Mouse (Mus musculus): ENCODE results near the gene Dock6. TPM values are rescaled to one million over a fixed set of nuclear protein-coding genes. Genes with fewer than 3 reads are reported as not detected.

Gene Dock6
- polyA plus RNA-seq, 1 experiment from 2014 or later: 14.0 TPM

DNA sequence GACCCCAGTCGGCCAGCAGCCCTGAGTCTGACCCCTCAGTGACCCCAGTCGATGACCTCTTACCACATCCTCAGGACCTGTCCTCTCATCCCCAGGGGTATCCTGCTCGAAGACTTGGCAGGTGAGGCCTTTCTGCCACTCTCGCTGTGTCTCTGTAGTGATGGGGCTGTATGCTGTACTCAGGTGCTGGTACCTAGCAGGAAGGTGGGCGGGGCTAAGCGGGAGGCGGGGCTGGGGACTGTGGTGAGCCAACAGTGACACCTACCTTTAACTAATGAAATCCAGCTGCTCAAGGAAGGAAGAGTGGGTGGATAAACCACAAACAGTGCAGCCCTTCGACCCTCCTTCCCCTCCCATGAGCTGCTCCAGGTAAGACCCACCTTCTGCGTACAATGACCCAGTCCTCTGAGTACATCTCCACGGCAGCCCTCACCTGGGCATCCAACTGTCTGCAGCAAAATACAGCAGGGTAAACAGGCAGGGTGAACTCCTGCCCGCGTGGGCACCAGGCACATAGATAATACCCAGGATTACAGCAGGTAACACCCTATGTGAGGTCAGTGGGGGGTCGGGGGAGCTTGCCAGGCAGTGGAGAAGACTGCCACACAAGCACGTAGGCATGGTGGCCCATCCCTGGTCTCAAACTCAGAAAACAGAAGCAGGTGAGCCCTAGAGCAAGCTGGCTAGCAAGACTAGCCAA, 6.9 kb downstream of the Dock6 start:
- no peaks in the 10 kb centered on the region for H3K36me3 ChIP-seq
- H3K4me2 ChIP-seq: no peak overlapping the region
- WGBS: 57% methylated on average over 14 of the region's 14 CpGs
- no peak overlapping the region for H3K27ac ChIP-seq (replicated peaks)
- no peaks in the 10 kb centered on the region for H3K9me3 ChIP-seq (replicated peaks)
- H3K27me3 ChIP-seq (replicated peaks): no peaks in the 10 kb centered on the region
- no peak for ATAC-seq (ENCODE audit: low FRiP score)
- no peak overlapping the region for H3K4me3 ChIP-seq (replicated peaks)
- H3K9ac ChIP-seq (replicated peaks): no peak overlapping the region
- H3K4me1 ChIP-seq: peaks cover 14% of the 10 kb centered on the region

DNA sequence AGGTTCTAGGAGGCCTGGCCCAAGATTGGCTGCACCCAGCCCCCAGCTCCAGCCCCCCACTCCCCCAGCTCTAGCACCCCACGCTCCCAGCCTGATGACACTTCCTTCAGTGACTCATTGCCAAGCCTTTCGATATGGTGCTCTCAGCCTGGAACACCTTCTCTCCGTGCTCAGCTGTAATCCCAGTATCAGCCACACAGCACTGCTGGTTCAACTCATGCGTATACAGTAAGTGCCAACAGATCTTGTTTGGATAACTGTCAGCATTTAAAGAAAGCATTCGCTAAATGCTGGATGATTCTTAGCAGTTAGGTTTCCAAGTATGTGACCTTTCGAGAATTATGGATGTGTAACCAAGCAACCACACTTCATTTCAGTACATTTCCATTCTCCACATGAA, 9.3 kb downstream of the Dock6 start:
- Histone ChIP-seq H3K36me3 (no peaks in the 10 kb centered on the region), H3K9me3 (replicated peaks) (no peaks in the 10 kb centered on the region), H3K4me3 (replicated peaks) (no peak overlapping the region), H3K27ac (replicated peaks) (no peak overlapping the region; the same call in 1 of the 2 replicates), H3K4me2 (no peak overlapping the region), H3K27me3 (replicated peaks) (no peaks in the 10 kb centered on the region), H3K4me1 (peaks cover 13% of the 10 kb centered on the region), H3K9ac (replicated peaks) (no peak overlapping the region)
- WGBS: 74% methylated on average over 6 of the region's 6 CpGs
- ATAC-seq (ENCODE audit: low FRiP score): no peak

DNA sequence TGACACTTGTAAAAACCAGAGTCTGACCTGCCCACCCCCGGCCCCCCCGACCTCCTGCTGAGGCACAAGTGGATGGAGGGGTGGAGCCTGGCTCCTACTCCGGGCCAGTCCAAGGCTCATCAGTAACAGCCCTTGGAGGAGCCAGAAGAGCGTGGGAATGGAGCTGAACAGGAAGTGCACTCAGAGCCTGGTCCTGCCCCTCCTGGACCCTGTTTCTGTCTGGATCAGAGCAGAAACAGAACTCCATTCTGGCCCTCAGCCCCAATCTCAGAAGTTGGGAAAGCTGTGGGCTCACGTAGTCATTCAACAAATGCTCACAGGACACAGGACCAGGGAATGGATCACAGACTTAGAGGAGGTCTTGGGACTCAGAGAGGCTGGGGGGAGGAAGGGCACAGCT, 10.0 kb downstream of the Dock6 start:
- Histone ChIP-seq H3K9ac (replicated peaks) (no peak overlapping the region), H3K4me1 (peaks cover 6% of the 10 kb centered on the region; the same call in 1 of the 2 replicates), H3K27me3 (replicated peaks) (no peaks in the 10 kb centered on the region), H3K36me3 (no peaks in the 10 kb centered on the region), H3K9me3 (replicated peaks) (no peaks in the 10 kb centered on the region), H3K4me2 (no peak overlapping the region), H3K27ac (replicated peaks) (no peak overlapping the region; the same call in 1 of the 2 replicates), H3K4me3 (replicated peaks) (no peak overlapping the region)
- WGBS: 64% methylated on average over 5 of the region's 5 CpGs
- ATAC-seq (ENCODE audit: low FRiP score): no peak

DNA sequence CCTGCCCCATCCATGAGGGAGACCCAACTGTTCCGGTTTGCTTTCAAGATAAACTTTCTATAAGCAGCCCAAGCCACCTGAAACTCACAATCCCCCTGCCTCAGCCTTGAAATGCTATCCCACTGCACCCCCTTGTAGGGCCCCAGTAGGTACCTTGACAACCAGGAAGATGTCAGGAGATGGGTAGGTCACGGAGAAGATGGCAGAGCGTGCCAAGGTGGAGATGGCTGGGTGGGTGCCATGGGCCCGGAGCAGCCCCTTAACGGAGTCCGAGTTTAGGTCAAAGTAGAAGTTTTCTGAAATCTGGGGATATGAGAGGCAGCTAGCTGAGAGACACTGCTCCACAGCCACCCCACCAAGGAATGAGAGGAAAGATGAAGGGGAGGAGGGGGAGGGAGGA, 11.1 kb downstream of the Dock6 start:
- no peak overlapping the region for H3K4me2 ChIP-seq
- no peak overlapping the region for H3K4me3 ChIP-seq (replicated peaks)
- no peaks in the 10 kb centered on the region for H3K4me1 ChIP-seq
- no peaks in the 10 kb centered on the region for H3K36me3 ChIP-seq
- H3K27me3 ChIP-seq (replicated peaks): no peaks in the 10 kb centered on the region
- no peak overlapping the region for H3K27ac ChIP-seq (replicated peaks)
- H3K9me3 ChIP-seq (replicated peaks): no peaks in the 10 kb centered on the region
- 96% methylated on average over 6 of the region's 6 CpGs for WGBS
- no peak overlapping the region for H3K9ac ChIP-seq (replicated peaks)
- ATAC-seq (ENCODE audit: low FRiP score): no peak

DNA sequence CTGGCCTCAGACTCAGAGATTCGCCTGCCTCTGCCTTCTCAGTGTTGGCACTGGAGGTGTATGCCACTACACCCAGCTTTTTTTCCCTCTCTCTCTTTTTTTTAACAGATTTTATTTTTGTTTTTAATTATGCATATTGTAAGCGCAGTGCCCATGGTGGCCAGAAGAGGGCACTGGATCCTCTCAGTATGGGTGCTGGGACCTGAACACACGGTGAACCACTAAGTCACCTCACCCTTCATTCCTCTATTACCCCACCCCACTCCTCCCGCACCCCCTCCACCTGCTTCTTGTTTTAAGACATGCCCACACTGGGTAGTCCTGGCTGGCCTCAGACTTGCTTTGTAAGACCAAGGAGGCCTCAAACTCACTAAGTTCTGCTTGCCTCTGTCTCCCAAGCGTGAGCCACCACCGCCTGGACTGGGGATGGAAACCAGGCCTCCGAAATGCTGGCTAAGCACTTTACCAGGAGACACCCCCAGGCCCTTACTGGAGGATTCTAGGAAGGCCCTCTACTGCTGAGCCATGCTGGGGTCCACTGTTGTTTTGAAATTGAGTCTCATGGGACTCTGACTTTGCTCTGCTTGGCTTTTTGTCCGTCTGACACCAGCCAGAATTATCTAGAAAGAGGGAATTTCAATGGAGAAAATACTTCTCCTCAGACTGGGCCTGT, 12.2 kb downstream of the Dock6 start:
- no peak overlapping the region for H3K9ac ChIP-seq (replicated peaks)
- no peaks in the 10 kb centered on the region for H3K27me3 ChIP-seq (replicated peaks)
- WGBS: 64% methylated on average over 8 of the region's 8 CpGs
- no peaks in the 10 kb centered on the region for H3K4me1 ChIP-seq
- 0 out of 2 replicates have a peak, but pooled peaks have one; percentile 36 for ATAC-seq (ENCODE audit: low FRiP score)
- no peak overlapping the region for H3K4me2 ChIP-seq
- H3K9me3 ChIP-seq (replicated peaks): no peaks in the 10 kb centered on the region
- H3K36me3 ChIP-seq: no peaks in the 10 kb centered on the region
- H3K27ac ChIP-seq (replicated peaks): no peak overlapping the region
- H3K4me3 ChIP-seq (replicated peaks): no peak overlapping the region

DNA sequence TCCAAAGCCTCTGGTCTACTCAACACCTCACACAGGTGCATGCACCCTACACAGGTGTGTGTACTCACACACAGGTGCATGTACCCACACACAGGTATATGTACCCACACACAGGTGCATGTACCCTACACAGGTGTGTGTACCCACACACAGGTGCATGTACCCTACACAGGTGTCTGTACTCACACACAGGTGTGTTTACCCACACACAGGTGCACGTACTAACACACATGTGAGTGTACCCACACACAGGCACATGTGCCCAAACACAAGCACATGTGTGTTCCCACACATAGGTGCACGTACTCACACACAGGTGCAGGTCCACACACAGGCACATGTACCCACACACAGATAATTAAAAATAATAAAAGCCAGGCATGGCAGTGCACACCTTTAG, 14.7 kb downstream of the Dock6 start:
- no peak overlapping the region for H3K4me2 ChIP-seq
- no peaks in the 10 kb centered on the region for H3K4me1 ChIP-seq
- no peak for ATAC-seq (ENCODE audit: low FRiP score)
- no peaks in the 10 kb centered on the region for H3K27me3 ChIP-seq (replicated peaks)
- no peak overlapping the region for H3K9ac ChIP-seq (replicated peaks)
- WGBS: 96% methylated on average over 2 of the region's 2 CpGs
- no peak overlapping the region for H3K27ac ChIP-seq (replicated peaks)
- no peaks in the 10 kb centered on the region for H3K9me3 ChIP-seq (replicated peaks)
- no peaks in the 10 kb centered on the region for H3K36me3 ChIP-seq
- no peak overlapping the region for H3K4me3 ChIP-seq (replicated peaks)

DNA sequence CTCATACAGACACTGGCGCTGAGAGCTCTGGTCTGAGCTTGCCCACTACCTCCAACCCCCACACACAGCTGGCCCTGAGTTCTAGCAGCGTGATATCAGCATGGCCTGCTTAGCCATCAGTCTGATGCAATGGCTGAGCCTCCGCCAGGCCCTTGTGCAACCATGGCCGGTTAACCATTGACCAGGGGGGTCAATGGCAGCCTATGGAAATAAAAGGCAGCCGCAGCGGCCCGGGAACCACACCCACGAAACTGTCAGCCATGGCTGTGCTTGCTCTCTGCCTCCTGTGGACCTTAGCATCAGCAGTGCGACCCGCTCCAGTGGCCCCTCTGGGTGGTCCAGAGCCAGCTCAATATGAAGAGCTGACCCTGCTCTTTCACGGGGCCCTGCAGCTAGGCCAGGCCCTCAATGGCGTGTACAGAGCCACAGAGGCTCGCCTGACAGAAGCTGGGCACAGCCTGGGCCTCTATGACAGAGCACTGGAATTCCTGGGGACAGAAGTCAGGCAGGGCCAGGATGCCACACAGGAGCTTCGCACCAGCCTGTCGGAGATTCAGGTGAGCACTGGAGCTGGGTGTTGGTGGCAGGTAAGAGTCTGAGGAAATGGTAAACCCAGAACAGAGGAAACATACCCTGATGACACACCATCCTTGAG, 17.1 kb downstream of the Dock6 start, which contains the start of gene Angptl8:
Angptl8 (plus strand) TSS at position 253 of the 655 bp plus-strand sequence.
- Histone ChIP-seq H3K4me1 (no peaks in the 10 kb centered on the region), H3K27ac (replicated peaks) (no peak within 1 kb of the TSS), H3K4me2 (no peak within 1 kb of the TSS), H3K9me3 (replicated peaks) (no peaks in the 10 kb centered on the region), H3K4me3 (replicated peaks) (no peak within 1 kb of the TSS), H3K9ac (replicated peaks) (no peak within 1 kb of the TSS), H3K27me3 (replicated peaks) (no peaks in the 10 kb centered on the region), H3K36me3 (no peaks in the 10 kb centered on the region)
- ATAC-seq (ENCODE audit: low FRiP score): no peak
- WGBS: 54% methylated on average over 15 of the region's 15 CpGs

DNA sequence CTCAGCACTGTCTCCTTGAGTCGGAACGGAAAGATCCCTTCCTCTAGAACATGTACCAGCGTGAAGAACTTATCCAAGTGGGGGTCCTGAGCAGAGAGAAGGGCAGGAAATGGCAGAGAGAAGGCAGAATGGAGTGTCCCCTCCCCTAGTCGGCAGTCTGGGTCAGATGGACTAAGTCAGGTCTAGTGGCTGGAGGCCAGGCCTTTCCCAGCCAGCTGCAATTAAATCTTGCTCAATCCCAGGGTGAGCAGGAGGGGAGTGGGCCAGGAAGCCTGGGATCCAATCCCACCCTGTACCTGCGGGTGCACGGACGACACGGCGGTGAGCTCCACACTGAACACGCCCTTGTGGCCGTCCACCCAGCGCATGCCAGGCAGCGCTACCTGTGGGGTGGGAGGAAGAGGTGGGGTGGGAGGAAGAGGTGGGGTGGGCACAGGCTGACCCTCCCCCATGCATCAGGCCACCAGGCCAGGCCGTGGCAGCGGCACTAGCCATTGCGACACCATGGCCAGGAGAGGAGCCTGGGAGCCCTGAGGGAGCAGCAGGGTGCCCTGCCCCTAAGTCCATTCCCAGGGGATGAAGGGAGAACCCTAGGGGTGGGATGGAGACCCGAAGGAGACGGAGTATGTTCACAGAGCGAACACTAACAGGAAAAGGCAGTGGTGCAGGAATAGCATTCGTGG, 20.7 kb downstream of the Dock6 start:
- no peak for ATAC-seq (ENCODE audit: low FRiP score)
- H3K4me3 ChIP-seq (replicated peaks): no peak overlapping the region
- no peak overlapping the region for H3K4me2 ChIP-seq
- WGBS: 92% methylated on average over 20 of the region's 20 CpGs
- H3K4me1 ChIP-seq: no peaks in the 10 kb centered on the region
- H3K27ac ChIP-seq (replicated peaks): no peak overlapping the region
- H3K9me3 ChIP-seq (replicated peaks): no peaks in the 10 kb centered on the region
- no peak overlapping the region for H3K9ac ChIP-seq (replicated peaks)
- H3K36me3 ChIP-seq: no peaks in the 10 kb centered on the region
- no peaks in the 10 kb centered on the region for H3K27me3 ChIP-seq (replicated peaks)

DNA sequence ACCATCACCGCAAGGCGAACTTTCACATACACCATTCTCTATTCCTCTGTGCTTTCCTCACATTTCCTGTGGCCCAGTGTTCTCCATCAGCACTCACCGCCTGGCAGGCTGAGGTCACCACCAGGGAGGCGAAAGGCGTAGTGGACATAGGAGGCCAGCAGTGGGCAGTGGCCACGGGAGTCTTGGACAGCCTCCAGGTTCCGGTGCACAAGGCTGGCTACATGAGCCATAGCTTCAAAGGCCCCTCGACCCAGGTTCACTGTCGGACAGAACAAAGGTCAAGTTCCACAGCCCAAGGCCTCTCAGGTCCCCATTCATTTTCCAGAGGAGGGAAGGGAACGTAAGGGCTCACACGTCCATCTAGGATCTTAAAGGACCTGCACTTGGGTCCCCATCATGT, 21.5 kb downstream of the Dock6 start:
- no peaks in the 10 kb centered on the region for H3K36me3 ChIP-seq
- H3K27ac ChIP-seq (replicated peaks): no peak overlapping the region
- H3K4me3 ChIP-seq (replicated peaks): no peak overlapping the region
- ATAC-seq (ENCODE audit: low FRiP score): no peak
- H3K9me3 ChIP-seq (replicated peaks): no peaks in the 10 kb centered on the region
- no peaks in the 10 kb centered on the region for H3K27me3 ChIP-seq (replicated peaks)
- H3K4me1 ChIP-seq: no peaks in the 10 kb centered on the region
- H3K9ac ChIP-seq (replicated peaks): no peak overlapping the region
- no peak overlapping the region for H3K4me2 ChIP-seq
- 90% methylated on average over 11 of the region's 11 CpGs for WGBS

DNA sequence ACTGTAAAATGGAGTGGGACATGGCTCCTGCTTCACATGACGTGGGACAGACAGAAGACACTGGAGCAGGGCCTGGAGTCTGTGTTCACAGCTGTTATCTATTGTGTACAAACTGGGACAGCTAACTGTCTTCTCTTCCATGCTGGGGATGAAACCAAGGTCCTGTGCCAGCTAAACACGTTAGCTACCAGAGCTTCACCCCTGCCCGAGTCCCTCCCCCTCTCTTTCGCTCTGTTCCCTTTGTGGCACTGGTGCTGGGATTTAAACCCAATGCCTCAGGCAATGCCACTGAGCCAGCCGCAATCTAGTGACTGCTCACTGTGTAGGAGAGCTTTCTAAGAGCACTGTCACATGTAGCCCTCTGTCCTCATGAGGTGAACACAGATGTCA, 22.0 kb downstream of the Dock6 start:
- Histone ChIP-seq H3K4me3 (replicated peaks) (no peak overlapping the region), H3K27me3 (replicated peaks) (no peaks in the 10 kb centered on the region), H3K4me2 (no peak overlapping the region), H3K9me3 (replicated peaks) (no peaks in the 10 kb centered on the region), H3K27ac (replicated peaks) (no peak overlapping the region), H3K4me1 (no peaks in the 10 kb centered on the region), H3K36me3 (no peaks in the 10 kb centered on the region), H3K9ac (replicated peaks) (no peak overlapping the region)
- no peak for ATAC-seq (ENCODE audit: low FRiP score)
- WGBS: 76% methylated on average over 5 of the region's 5 CpGs

DNA sequence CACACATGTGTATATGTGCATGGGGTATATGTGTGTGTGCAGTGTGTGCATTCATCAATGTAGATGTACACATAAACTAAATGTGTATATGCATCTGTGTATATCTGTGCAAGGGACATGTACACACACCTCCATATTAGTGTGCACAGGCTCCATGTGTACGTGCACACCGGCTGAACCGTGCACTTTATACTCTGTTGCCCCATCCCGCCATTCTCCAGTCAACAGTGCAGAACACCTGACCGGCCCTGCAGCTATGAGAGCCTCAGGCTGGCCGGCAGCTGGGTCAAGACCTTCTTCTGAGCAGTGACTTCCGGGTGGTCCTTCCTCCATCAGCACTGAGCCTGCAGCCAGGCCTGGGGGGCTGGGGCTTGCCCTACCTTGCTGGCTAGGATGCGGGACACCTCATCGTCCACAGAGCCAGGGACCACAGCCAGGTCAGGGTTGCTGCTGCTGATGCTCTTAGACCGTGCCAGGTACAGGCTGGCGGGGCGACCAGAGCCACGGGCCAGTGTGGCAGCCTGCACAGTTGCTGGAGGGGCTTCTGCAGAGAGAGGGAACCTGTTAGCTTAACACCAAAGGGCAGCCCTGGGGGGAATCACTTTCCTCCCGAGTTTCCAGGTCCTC, 22.5 kb downstream of the Dock6 start:
- WGBS: 91% methylated on average over 14 of the region's 14 CpGs
- H3K4me2 ChIP-seq: no peak overlapping the region
- no peaks in the 10 kb centered on the region for H3K27me3 ChIP-seq (replicated peaks)
- H3K36me3 ChIP-seq: no peaks in the 10 kb centered on the region
- no peaks in the 10 kb centered on the region for H3K4me1 ChIP-seq
- no peak overlapping the region for H3K4me3 ChIP-seq (replicated peaks)
- no peak overlapping the region for H3K27ac ChIP-seq (replicated peaks)
- H3K9me3 ChIP-seq (replicated peaks): no peaks in the 10 kb centered on the region
- ATAC-seq (ENCODE audit: low FRiP score): no peak
- H3K9ac ChIP-seq (replicated peaks): no peak overlapping the region
